Mouse (Mus musculus) bone marrow, adult 2 months (tissue): ENCODE measurements around the gene Clcf1. TPM values are rescaled to one million over a fixed set of nuclear protein-coding genes. Genes with fewer than 3 reads are reported as not detected.

ENCODE experiments used
- H3K27ac ChIP-seq: fragments of 200-500 bp; 2 replicates; pipeline ENCODE4 v1.5.1; 2012; ENCODE audit warnings: low read depth, mild to moderate bottlenecking, control low read depth, inconsistent platforms, low read length; ENCODE audit not compliant: control insufficient read depth, poor library complexity, insufficient read depth
- H3K4me1 ChIP-seq: fragments of 200-500 bp; 2 replicates; pipeline ENCODE4 v1.6.1; 2011; ENCODE audit warnings: low read length; ENCODE audit not compliant: control insufficient read depth, insufficient read depth
- H3K4me3 ChIP-seq: fragments of 200-500 bp; replicated peaks from 2 replicates; pipeline ENCODE3; 2011; ENCODE audit warnings: mild to moderate bottlenecking, low read depth, low read length, control low read depth; ENCODE audit not compliant: control insufficient read depth
- CTCF ChIP-seq: fragments of 200-500 bp; IDR thresholded peaks from 2 replicates; pipeline ENCODE4 v1.5.1; 2011; ENCODE audit warnings: low read length, control low read depth; ENCODE audit not compliant: control insufficient read depth, insufficient read depth
- POLR2A ChIP-seq: fragments of 200-500 bp; IDR thresholded peaks from 2 replicates; pipeline ENCODE4 v1.6.1; 2011; ENCODE audit warnings: low read depth, mild to moderate bottlenecking, control low read depth, low read length, borderline replicate concordance; ENCODE audit not compliant: control insufficient read depth
- WGBS: fragments of 180-500 bp; shearing (Covaris S2); methylation state at CpG from one replicate; pipeline ENCODE4 v1.1.7; 2018; 5-methylcytosine and 5-hydroxymethylcytosine counted together
- polyA plus RNA-seq: library from polyadenylated mRNA; stranded (reverse); fragments of >200 nt; gene quantifications from 2 replicates; pipeline ENCODE4 v1.2.4, GENCODE M21; 2011; ENCODE audit warnings: low replicate concordance; ENCODE audit not compliant: missing spikeins, insufficient read depth, insufficient read length

Clcf1 gene
- polyA plus RNA-seq, 1 experiment, result 25.4 TPM

- Histone ChIP-seq H3K27ac (peak overlapping the region; percentile 42; the same call in 1 of the 2 replicates), H3K4me1 (peaks cover 18% of the 10 kb centered on the region), H3K4me3 (no peak overlapping the region)
- WGBS, result 3% methylated on average over 1 of the region's 1 CpGs
- TF ChIP-seq POLR2A (no peak), CTCF (no peak)
Observed at GRCm38 (mm10) chr19:4218784-4219183, 4.7 kb downstream of the Clcf1 start.

- H3K4me3 ChIP-seq, result no peak overlapping the region
- peaks cover 17% of the 10 kb centered on the region for H3K4me1 ChIP-seq
- 65% methylated on average over 6 of the region's 6 CpGs for WGBS
- TF ChIP-seq CTCF (no peak), POLR2A (no peak)
- peak overlapping the region; percentile 26 for H3K27ac ChIP-seq
Observed at GRCm38 (mm10) chr19:4219943-4220342, 5.9 kb downstream of the Clcf1 start.

- TF ChIP-seq CTCF (no peak), POLR2A (no peak)
- Histone ChIP-seq H3K4me3 (no peak overlapping the region), H3K27ac (peak overlapping the region; percentile 26), H3K4me1 (peaks cover 17% of the 10 kb centered on the region)
- WGBS, result 18% methylated on average over 4 of the region's 4 CpGs
Observed at GRCm38 (mm10) chr19:4220416-4220815, 6.4 kb downstream of the Clcf1 start.

- WGBS, result 14% methylated on average over 14 of the region's 14 CpGs
- Histone ChIP-seq H3K4me1 (peaks cover 16% of the 10 kb centered on the region), H3K27ac (peak overlapping the region; percentile 62), H3K4me3 (no peak overlapping the region)
- TF ChIP-seq CTCF (no peak), POLR2A (no peak)
Observed at GRCm38 (mm10) chr19:4220957-4221743, 7.1 kb downstream of the Clcf1 start.

GRCm38 (mm10) chr19:4222165-4222564 is 8.1 kb downstream of the Clcf1 start:
- Histone ChIP-seq H3K4me1 (peaks cover 19% of the 10 kb centered on the region), H3K27ac (peak overlapping the region; percentile 62), H3K4me3 (no peak overlapping the region)
- WGBS, result 14% methylated on average over 11 of the region's 11 CpGs
- TF ChIP-seq CTCF (no peak), POLR2A (peak; percentile 54; the same call in 1 of the 2 replicates)

GRCm38 (mm10) chr19:4226779-4227178 is 12.7 kb downstream of the Clcf1 start:
- peak overlapping the region; percentile 49; the same call in 1 of the 2 replicates for H3K27ac ChIP-seq
- TF ChIP-seq POLR2A, result no peak
- no peak for TF ChIP-seq CTCF
- H3K4me3 ChIP-seq, result no peak overlapping the region
- WGBS, result 19% methylated on average over 7 of the region's 7 CpGs
- H3K4me1 ChIP-seq, result peaks cover 16% of the 10 kb centered on the region

- 31% methylated on average over 5 of the region's 5 CpGs for WGBS
- Histone ChIP-seq H3K4me1 (peaks cover 14% of the 10 kb centered on the region), H3K4me3 (no peak overlapping the region), H3K27ac (no peak overlapping the region)
- TF ChIP-seq CTCF (no peak), POLR2A (no peak)
Observed at GRCm38 (mm10) chr19:4227446-4227845, 13.4 kb downstream of the Clcf1 start.

GRCm38 (mm10) chr19:4227894-4228678 is 14.0 kb downstream of the Clcf1 start:
- Histone ChIP-seq H3K4me3 (no peak overlapping the region), H3K27ac (no peak overlapping the region), H3K4me1 (peaks cover 10% of the 10 kb centered on the region)
- TF ChIP-seq CTCF (peak; percentile 81), POLR2A (no peak)
- 7% methylated on average over 8 of the region's 8 CpGs for WGBS
